Mouse (Mus musculus) left cerebral cortex, postnatal 14 days (tissue): Measurements from ENCODE around the gene Gm49388. TPM values are rescaled to one million over a fixed set of nuclear protein-coding genes. Genes with fewer than 3 reads are reported as not detected.

Experiments
- DNase-seq, 2 experiments: peaks; one replicate each; pipeline ENCODE4 v3.0.0; 2021 to 2022; ENCODE audit warnings: low spot score in 2 of 2, mixed read lengths in 1 of 2
- intact Hi-C: fragments of 180-260 bp; cut with DNase I; formaldehyde crosslinking; loops from one replicate; pipeline ENCODE4 v1.15.1; 2025
- long read RNA-seq, 2 experiments: library from polyadenylated mRNA; stranded (forward); transcript quantifications; one replicate each; pipeline ENCODE4 v2.0.0; 2021
- total RNA-seq, 2 experiments: library from RNA; stranded (reverse); gene quantifications; 2 replicates each; pipeline ENCODE4 v1.2.3; 2021

Gm49388 gene
- total RNA-seq = 1 to 10 TPM; 1.7 TPM
- long read RNA-seq, experiment 1, partial matches to known transcripts = 0 of 1 reads
- long read RNA-seq, experiment 1, other reads (novel, unspliced or antisense) = 1 of 1 reads
- long read RNA-seq, experiment 2, partial matches to known transcripts = 0 of 1 reads
- long read RNA-seq, experiment 2, other reads (novel, unspliced or antisense) = 1 of 1 reads

DNA sequence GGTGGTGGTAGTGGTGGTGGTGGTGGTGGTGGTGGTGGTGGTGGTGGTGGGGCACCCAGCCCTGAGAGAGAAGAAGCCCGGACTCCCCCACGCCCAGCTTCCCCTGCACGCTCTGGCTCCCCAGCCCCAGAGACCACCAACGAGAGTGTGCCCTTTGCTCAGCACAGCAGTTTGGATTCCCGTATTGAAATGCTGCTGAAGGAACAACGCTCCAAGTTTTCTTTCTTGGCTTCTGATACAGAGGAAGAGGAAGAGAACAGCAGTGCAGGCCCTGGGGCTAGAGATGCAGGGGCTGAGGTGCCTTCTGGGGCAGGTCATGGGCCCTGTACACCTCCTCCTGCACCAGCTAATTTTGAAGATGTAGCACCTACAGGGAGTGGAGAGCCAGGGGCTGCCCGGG lies at the start of gene Gm49388:
Gene Gm49388, plus strand, starts transcription at position 301 of the 400 bp plus-strand sequence.
- intact Hi-C loops = no loop called here
- no peak for DNase-seq

DNA sequence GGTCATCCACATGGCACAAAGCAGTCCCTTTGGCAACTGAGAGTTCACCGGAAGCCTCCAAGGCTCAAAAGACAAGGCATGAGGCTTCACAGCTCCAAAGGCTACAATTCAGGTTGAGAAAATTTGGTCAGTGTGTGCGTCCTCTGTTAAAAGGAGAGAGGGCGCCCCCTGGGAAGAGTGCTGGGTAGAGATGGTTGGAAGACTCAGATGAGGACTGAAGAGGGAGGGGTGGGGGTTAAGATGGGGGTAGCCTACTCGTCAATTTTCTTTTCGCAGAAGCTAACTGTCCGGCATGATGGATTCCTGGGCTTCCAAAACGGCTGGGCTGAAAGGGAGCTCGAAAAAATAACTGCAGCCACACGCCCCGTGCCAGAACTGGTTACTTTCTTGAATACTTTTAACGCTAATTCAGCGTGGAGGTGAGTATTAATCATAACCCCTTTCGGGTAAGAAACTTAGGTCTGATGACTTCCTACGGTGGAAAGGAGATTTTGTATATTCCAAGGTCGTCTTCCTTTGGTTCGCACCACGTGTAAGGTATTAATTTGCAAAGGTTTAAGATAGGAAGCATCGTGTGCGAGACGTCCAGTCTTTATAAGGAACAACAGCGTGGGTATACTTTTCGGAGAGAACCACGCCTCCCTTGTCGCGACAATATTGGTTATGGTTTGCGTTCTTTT lies 40.9 kb upstream of the Gm49388 start, which contains the start of gene Fbxl19:
Gene Fbxl19, plus strand, starts transcription at position 178 of the 680 bp plus-strand sequence.
- peak; percentile 78 to 81 for DNase-seq
- intact Hi-C loops = loop anchor here (5.0 kb wide), 2 partner anchors 67 to 87 kb away; no protein-coding TSS in a partner anchor

DNA sequence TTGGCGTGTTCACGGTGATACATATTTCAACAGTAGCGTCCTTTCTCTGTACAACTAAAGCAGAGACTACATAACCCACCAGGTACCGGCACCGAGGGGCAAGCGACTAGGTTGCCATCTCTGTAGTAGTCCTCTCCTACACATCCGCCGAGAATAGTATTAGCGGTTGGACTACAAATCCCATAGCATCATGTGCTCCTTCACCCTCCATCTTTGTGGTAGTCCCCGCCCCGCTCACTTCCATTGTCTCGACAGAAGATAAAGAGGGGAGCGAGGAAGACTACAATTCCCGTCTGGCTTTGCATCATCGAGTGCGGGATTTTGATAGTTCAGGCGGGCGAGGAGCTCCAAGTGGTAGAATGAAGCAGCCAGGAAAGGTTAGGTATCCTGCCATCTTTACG lies 40.2 kb upstream of the Gm49388 start:
- intact Hi-C loops = no loop called here
- DNase-seq = peak; percentile 94 to 99

DNA sequence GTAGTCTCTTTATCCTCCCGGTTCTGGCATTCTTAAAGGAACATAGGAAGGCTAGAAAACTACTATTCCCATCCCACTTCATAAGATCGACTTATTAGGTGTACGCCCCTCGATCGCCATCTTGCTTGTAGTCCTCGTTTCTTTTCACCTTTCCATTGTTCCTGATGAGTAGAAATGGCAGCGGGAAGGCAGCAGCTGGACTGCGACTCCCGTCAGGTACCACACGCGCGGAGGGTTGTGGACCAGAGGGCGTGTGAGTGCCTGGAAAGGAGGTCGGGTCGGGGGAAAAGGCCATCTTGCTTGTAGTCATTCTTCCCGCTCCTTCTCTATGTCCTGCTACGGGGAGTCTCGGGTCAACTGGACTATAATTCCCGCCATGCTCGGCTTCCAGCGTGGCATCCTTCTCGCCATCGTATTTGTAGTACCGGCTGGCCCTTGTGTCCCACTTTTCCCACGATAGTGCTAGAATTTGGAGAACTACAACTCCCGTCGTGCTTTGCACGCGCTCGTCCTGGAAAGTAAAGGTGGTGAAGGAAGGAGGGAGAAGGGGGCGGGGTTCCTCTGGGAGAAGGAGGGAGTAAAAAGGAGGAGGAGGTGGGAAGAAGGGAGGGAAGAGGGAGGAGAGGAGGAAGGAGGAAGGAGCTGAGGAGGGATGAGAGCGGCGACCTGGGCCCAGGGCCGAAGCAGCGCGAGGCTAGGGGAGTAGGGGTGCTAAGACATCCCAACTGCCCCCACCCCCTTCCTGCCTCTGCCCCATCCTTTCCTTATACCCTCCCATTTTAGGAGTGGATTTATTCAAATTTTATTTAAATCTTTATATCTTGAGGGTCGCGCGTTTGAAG lies 39.5 kb upstream of the Gm49388 start:
- DNase-seq = peak; percentile 97 to 99
- intact Hi-C loops = no loop called here

DNA sequence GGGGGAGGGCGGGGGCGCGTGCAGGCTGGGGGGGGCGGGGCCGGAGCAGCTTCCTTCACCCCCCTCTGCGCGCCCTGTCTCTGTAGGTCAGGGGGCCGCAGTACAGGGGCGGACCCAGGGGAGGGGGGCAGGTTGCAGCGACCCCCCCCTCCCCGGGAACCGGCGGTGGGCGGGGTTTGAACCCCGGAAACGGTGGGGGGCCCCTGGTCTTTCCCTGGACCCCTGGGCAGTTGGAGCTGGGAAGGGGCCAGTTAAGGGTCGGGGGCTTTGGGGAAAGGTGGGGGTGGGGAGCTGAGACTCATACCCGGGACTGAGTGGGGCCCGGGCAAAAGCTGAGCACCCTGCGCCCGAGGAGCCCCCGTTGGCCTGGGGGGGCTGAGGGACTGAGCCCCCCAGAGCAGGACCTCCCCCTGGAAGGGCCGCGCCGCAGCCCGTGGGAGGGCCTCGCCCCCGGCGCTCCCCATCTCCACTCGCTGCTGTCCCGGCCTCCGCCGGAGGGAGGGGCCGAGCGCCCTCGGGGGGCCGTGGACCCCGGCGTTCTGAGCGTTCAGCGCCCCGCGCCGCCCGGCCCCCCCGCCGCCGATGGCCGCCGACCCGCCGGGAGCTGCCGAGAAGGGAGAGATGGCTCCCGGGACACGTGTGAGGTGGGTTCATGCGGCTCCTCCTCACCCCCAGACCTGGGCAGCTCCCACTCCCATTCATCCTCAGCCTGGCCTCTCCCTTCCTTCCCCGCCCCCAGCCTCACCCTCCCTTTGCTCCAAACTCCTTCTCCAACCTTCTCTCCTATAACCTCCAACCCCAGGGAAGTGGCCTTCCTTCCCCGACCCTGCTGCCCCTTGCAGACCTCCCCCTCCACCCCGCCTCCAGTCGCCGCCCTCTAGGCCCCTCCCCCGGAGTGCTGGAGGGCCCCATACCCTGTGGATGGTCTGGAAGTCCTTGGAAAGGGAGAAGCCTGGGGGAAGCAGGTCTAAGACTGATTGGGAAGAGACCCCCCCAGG lies 38.6 kb upstream of the Gm49388 start:
- intact Hi-C loops = no loop called here
- no peak for DNase-seq

DNA sequence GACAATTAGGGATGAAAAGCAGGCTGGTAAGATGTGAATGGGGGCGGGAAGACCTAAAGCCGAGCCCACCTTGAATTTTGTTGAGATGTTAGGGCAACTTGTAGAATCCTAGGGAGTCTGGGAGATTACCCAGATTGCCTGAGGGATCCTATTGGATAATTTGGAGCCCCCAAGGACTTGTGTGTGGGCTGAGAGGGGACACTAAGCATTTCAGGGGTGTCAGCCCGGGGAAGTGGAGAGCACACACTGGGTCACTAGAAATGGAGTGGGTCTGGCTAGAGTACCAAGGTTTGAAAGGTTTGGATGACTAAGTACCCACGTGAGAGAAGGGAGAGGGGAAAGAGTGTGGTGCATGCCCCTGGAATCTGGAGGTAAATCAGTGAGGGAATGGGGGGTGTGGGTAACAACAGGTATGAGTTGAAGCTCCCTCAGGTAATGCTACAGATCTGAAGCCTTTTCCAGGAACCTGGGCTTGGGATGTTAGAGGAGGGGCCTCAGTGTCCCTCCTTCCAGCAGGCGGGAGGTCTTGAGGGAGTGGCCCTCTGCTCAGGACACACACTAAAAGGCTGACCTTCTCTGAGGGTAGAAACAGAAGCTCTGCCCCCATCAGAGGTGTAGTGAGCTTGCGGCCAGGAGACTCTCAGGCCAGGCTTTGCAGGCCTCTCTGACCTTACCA lies 37.7 kb upstream of the Gm49388 start:
- intact Hi-C loops = no loop called here
- no peak for DNase-seq

DNA sequence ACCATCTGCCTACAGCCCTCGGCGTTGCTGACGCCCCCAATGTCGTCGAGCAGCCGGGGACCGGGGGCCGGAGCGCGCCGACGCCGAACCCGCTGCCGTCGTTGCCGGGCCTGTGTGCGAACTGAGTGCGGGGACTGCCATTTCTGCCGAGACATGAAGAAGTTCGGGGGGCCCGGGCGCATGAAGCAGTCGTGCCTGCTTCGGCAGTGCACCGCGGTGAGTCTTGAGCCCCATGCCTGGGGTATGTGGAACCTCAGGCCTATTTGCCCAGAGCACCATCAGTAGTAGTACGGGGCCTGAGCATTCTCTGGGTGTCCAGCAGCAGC lies 37.2 kb upstream of the Gm49388 start:
- intact Hi-C loops = no loop called here
- DNase-seq = no peak

DNA sequence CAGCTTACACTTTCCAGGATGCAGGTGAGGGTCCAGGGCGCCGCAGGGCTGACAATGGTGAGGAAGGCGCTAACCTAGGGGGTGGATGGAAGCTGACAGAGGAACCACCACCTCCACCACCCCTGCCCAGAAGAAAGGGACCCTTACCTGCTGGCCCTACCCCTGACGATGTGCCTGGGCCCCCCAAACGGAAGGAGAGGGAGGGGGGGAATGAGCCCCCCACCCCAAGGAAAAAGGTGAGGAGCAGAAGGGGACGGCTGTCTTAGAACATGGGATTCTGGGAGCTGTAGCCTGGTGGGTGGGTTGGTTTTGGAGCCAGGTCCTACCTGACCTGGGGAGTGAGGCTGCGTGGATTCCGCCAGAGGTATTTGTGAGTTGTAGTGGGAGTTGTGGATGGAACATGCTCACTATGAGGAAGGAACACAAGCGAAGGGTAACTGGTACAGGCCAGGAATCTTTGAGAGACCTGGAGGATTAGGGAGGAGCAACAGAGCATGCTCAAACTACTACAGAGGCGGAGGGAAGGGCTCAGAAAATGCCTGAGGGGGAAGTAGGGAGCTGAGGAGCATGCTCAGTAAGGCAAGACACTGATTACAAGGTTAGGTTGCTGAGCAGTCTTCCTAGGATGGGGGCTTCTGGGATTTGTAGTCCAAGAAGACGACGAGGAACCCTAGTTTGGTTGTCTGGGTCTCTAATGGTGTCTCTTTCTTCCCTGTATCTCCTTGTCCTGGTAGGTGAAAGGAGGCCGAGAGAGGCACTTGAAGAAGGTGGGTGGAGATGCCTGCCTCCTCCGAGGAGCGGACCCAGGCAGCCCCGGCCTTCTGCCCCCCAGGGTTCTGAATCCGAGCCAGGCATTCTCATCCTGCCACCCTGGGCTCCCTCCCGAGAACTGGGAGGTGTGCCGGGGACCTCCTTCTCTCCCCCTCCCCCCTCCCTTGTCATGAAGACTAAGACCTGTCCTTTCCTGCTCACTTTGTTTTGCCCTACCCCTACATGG lies 35.0 kb upstream of the Gm49388 start:
- DNase-seq = peak; percentile 69 to 81
- intact Hi-C loops = no loop called here

DNA sequence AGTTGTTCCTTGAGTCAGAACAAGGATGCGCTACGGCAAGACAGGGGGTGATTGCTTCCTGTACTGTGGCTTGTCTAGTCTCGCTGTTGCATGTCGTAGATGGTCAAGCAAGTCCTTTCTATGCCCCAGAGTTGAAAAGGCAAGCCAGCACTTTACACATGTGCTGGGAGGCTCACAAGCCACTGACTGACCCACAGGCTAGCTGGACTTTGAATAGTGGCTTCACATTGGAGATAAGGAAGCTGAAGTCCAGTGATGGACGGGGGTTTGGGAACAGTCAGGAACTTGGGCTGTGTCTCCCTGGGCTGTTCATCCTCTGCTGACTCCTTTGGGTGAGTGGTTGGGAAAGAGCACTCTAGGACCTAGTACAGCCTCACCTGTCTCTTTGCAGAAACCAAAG lies 33.8 kb upstream of the Gm49388 start:
- intact Hi-C loops = no loop called here
- no peak for DNase-seq

DNA sequence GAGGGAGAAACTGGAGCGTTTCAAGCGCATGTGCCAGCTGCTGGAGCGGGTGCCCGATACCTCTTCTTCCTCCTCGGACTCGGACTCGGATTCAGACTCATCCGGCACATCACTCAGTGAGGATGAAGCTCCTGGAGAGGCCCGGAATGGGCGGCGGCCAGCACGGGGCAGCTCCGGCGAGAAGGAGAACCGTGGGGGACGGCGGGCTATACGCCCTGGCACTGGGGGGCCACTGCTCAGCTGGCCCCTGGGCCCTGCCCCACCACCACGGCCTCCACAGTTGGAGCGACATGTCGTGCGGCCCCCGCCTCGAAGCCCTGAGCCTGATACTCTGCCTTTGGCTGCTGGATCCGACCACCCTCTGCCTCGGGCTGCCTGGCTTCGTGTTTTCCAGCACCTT lies 33.3 kb upstream of the Gm49388 start:
- no peak for DNase-seq

DNA sequence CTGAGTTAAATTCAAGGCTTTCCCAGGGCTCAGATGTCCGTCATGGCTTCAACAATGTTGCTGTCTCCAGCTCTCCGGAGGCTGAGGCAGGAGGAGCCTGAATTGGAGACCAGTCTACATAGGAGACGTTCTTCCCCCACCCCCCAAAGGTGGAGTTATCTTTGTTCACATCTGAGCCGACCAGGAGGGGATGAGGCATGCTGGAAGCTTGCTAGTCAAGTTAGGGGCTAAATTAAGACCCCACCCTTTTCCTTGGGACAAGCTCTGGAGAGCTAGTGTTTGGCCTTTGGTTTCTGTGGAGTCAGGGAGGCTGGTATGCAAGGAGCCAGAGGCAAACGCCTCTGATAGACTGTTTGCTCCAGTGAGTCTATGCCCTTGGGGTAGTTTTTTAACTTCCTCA lies 32.2 kb upstream of the Gm49388 start:
- DNase-seq = no peak
- intact Hi-C loops = no loop called here

More for the DNA sequence above, 33.3 kb upstream of the Gm49388 start:
- intact Hi-C loops = no loop called here

DNA sequence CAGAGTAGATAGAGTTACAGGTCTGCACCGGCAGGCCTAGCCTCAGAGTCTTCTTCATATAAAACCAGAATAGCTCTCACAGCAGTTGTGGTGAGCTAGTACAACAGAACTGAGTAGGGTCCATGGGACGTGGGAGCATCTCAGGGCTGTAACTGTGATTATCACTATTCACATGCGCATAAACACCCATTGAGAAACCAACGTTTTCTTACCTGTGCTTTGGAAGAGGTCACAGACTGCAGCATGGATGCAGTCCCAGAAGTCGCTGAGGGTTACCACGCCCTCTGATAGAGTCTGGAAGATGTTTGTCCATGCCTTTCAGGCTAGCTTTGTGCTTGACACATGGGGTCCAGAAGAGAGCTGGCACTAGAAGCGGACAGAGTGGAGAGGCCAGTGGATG lies 31.7 kb upstream of the Gm49388 start:
- intact Hi-C loops = no loop called here
- DNase-seq = no peak

DNA sequence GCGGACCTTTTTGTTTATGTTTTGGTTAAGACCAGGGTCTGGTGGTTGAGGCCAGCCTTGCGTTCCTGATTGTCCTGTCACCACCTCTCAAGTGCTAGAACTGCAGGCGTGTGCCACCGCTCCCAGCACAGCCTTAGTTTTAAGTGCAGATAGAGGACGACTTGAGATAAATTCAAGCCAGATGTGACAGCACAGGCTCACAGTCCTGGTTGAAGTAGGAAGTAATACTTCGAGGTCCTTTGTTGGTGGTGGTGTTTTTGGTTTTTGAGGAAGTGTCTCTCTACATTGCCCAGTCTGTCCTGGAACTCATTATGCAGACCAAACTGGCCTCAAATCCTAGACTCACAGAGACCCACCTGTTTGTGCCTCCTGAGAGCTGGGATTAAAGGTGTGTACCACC lies 25.7 kb upstream of the Gm49388 start:
- intact Hi-C loops = loop anchor here (5.0 kb wide), 1 partner anchor 87 kb away; no protein-coding TSS in a partner anchor
- no peak for DNase-seq

DNA sequence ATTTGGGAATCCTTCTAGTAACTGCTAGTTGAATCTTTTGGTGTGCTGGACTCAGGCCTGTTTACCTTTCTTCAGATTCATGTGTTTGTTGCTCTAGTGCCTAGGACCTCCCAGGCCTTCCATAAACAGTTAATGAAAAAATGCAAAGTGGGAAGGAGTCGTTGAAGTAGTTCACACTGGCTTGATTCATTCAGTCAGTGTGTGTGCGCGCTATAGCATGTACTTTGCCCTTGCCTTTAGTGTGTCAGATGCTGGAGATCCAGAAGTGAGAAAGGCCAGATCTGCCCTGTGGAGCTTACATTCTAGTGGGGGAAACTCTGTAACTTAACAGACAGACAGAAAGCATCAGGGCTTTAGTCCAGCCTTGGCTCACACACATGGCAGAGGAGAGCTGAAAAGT lies 24.9 kb upstream of the Gm49388 start:
- no peak for DNase-seq
- intact Hi-C loops = no loop called here

DNA sequence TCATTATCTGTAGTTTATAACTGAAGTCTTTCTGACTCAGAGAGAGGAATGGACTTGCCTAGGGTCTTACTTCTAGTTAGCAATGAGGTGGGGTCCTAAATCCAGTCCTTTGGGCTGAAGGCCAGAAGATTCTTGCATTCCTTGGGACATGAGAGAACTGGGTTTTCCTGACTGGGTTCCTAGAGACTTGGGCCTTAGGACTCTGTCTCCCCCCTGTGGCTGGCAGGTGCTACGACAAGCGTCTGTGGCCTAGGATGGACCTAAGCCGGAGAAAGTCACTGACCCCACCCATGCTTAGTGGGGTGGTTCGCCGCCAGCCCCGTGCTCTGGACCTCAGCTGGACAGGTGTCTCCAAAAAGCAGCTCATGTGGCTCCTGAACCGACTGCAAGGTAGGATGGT lies 24.4 kb upstream of the Gm49388 start:
- intact Hi-C loops = no loop called here

DNA sequence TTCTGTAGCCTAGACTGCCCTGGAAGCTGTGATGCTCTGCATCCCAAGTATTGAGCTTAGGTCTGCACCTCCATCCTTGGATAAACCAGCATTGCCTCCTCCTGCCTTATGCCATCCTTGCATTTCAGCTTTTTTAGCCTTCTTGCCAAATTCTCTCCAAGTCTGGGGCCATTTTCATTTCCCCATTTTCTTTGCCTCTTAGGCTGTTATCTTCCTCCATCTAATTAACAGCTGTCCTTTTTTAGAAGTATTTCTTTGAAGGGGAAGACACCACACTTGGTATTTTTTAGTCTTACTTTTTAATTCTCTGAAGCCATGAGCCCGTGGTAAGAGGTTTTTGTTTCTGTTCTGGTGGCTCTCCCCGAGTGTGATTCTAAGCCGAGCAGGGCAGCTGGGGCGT lies 21.8 kb upstream of the Gm49388 start:
- intact Hi-C loops = no loop called here
- no peak for DNase-seq

More for the DNA sequence above, 24.4 kb upstream of the Gm49388 start:
- DNase-seq = peak; percentile 54 to 64

DNA sequence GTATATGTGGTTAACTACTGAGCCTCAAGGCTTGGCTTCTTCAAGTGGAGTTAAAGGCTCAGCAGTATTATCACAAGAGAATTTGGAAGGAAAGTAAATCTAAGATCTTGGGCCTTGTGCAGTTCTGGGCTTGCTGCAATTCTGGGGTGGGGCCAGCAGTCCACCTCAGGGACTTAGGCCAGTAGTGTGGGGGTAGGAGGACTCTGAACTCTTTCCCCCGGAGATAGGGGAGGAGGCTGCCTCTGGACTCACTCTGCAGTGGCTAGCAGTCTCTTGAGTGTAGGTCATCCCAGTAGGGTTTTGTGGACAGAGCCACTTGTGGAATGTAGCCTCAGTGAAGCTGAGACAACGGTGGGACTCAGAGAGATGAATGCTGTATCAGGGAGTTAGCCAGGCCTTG lies 19.7 kb upstream of the Gm49388 start:
- no peak for DNase-seq
- intact Hi-C loops = no loop called here
